Mouse (Mus musculus) hindlimb bud, embryonic 11.5 days (tissue): ENCODE results near the gene Gm4952.
"Not testable (repeated sequence)": the region's sequence is repeated elsewhere in the genome, so short reads cannot be mapped to it uniquely, and the experiment has no call there.

Experiments used
- DNase-seq: peaks from one replicate; pipeline ENCODE4 v3.0.0-alpha.2; 2012; ENCODE audit warnings: low read depth, low spot score; ENCODE audit errors: extremely low spot score

The Gm4952 gene

DNA sequence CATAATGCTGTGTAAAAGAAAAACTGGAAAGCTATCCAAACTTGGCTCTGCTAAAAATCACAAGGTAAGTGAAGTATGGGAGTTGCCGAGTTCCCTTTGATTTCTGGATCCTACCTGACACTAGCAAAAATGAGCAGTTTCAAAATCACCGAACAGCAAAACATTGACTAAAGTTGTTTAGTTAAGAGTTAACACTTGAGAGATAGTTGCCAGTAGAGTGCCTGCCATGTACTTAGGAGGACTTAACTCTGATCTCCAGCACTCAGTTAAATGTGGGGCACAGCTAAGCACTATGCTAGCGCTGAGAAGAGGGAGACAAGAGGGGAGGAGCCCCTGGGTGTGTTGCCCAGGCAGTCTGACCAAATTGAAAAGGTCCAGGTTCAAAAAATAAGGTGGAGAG is 1.1 kb upstream of the Gm4952 start:
- DNase-seq: no peak

DNA sequence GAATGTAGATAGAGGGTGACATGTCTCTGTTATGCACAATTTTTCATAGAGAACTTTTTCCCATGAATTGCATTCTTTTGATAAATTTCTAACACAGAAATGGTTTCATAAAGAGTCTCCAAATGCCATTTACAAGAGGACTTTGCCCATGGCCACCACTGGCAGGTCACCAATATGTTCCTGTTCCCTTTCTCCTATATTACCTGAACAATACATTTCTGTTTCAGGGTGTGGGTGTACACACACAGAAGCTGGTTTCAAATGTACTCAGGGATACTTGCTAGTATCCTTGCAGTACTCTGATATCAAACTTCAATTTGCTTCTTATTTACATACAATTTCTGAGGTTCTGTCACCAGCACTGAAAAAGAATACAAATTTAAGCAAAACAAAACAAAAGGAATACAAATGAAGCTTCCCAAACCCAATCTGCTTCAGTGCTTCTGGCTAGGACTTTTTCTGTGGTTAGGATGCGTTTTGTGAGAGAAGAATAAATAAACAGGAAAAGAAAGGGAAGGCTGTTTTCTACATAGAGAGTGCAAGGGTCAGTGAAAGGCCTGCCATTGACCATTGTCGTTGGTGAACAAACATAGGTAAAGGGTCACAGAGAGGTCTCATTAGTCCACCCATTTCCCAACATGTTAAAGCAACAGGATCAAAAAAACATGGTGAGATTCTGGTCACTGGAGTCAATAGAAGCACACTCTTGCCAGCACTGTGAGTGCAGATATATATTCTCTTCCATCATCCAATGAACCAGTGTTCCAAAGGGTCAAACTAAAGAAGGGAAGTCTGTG is 1.1 kb downstream of the Gm4952 start:
- DNase-seq: no peak

DNA sequence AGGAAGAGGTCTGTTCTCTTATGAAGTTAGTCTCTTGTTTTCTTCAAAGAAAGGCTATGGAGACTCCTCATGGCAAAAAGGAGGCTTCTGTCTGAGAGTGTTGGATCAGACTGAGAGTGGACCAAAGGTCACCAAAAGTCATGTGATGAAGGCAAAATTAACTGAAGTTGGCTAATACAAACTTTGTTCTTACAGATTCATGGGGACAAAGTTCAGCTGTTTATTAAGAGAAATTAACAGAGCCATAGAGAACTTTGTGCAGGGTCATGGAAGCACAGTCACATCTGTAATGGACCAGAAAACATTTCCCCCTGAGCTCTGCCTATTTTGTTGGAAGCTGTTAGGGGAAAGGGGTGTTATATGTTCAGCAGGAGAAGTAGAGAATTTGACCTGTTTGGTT is 8.6 kb downstream of the Gm4952 start:
- DNase-seq: no peak

- DNase-seq: no peak
Observed at GRCm38 (mm10) chr19:12613646-12614045, 13.9 kb downstream of the Gm4952 start.

DNA sequence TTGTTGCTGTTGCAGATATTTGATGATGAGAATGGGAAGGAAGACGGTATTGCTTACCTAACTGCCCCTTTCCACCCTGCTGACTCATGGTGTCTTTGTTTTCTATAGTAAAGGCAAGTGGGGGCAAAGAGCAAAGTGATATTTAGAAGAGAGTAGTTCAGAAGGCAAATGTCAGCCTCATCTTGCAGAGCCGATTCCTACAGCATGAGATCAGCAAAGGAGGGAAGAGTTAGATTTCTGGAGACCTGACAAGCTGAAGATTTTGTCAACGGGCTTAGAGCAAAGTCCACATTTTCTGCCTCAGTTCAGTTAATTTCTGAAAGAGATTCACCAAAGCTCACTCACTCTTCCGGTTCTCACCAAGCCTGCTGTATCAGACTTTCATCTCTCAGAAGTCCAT is 33.4 kb downstream of the Gm4952 start, which contains the start of gene Glyat:
Glyat (plus strand) TSS at position 133 of the 400 bp plus-strand sequence.
- DNase-seq: no peak

GRCm38 (mm10) chr19:12634259-12634658 is 34.5 kb downstream of the Gm4952 start:
- DNase-seq: no peak

- no peak for DNase-seq
Observed at GRCm38 (mm10) chr19:12634963-12635362, 35.2 kb downstream of the Gm4952 start.

GRCm38 (mm10) chr19:12636863-12637262 is 37.1 kb downstream of the Gm4952 start:
- DNase-seq: no peak

GRCm38 (mm10) chr19:12638049-12638448 is 38.3 kb downstream of the Gm4952 start:
- DNase-seq: no peak

- DNase-seq: no peak
Observed at GRCm38 (mm10) chr19:12649511-12649910, 49.7 kb downstream of the Gm4952 start.

GRCm38 (mm10) chr19:12666156-12666555 is 66.4 kb downstream of the Gm4952 start:
- no peak for DNase-seq

GRCm38 (mm10) chr19:12668601-12669000 is 68.8 kb downstream of the Gm4952 start:
- not testable (repeated sequence) for DNase-seq

DNA sequence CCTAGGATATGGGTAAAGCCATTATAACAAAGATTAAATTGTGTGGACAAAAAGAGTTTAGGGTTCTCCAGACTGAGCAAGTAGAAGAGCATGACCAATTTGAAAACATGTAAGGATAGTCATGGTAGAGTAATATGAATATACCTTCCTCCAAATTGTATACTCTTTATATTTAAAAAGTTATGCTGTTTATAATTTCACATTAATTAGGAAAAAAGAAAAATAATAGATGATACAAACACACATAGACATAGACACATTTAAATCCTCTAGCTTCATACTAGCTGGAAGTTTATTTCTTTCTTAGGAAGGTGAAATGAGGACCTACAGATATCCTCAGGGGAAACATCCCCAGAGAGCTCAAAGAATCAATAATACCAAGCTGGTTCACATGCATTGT is 70.4 kb downstream of the Gm4952 start, which contains the start of gene Olfr1442:
Olfr1442 (plus strand) TSS at position 301 of the 400 bp plus-strand sequence.
- no peak for DNase-seq

DNA sequence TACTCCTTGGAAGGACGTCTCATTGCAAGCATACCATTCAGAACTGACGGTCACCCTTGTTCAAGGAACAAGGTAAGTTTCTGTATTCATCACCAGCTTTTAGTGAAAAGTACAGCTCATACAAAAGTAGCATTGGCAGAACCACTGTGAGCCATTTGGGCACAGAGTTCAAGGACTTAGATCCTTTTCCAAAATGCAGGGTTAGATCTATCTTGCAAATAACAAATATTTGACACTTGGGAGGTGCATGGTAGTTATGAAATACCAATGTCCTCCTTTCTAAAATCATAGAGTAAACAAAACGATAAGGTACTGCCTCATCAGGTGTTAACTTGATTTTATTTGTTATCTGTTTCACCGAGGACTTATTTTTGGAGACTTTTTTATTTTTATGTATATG is 71.3 kb downstream of the Gm4952 start:
- no peak for DNase-seq

- DNase-seq: no peak
Observed at GRCm38 (mm10) chr19:12677812-12678211, 78.0 kb downstream of the Gm4952 start, which contains the start of gene Olfr1443. TSS of gene Olfr1443 (plus strand) at chr19:12678112.
